Mouse (Mus musculus) embryonic fibroblast, embryonic 13.5 days (primary cell): ENCODE measurements around the gene Zfp277.

Experiments used
- CTCF ChIP-seq: IDR thresholded peaks from 2 replicates; pipeline ENCODE4 v1.5.1; 2011; ENCODE audit warnings: mild to moderate bottlenecking, control low read depth, low read length, moderate library complexity, borderline replicate concordance; ENCODE audit not compliant: insufficient read depth
- POLR2A ChIP-seq: IDR thresholded peaks from 2 replicates; pipeline ENCODE4 v1.6.1; 2011; ENCODE audit warnings: low read depth, mild to moderate bottlenecking, control low read depth, low read length, moderate library complexity

DNA sequence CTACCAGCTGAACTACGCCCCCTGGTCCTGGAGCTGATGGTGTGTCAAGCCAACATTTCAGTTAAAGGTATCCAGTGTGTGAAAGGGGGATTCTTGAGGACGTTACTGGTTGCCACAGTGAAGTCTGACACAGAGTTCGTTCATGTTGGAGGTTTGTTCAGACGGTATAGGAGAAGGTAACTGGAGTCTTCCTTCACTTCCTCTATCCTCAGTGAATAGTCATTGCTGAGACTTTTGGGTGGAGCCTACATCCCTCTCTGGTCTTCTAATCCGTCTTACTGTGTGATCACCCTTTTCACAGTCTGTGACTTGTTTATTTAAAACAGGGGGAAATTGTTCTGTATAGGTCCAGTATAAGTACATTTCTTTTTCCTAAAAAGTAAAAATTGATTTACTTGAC lies 23.3 kb upstream of the Zfp277 start:
- TF ChIP-seq CTCF (no peak), POLR2A (no peak)
